ENCODE assay signal across 26 mouse cellular contexts in the genomic region with DNA sequence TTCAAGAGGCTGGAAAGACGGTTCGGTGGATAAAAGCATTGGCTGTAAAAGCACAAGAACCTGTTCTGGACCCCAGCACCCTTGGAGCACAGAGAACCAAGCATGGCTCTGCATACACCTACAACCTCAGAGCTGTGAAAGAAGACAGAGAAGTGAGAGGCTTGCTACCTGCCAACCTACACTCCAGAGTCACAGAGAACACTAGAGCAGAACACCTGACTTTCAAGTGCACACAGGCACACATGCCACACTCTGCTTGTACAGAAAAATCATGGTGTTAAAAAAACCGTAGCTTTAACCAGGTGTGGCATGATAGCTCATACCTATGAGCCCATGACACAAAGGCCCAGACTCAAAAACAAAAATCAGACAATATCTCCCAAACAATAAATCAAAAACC. TPM values are rescaled to one million over a fixed set of nuclear protein-coding genes. Genes with fewer than 3 reads are reported as not detected.
DNase-seq lines count a peak whose midpoint lies in the region; ATAC-seq and TF ChIP-seq lines count a peak whose summit lies in the region.
"Had no signal": no experiment of that assay in that cellular context is flagged by ENCODE, and none has a peak within 500 bp of the region (broad histone marks: within the 10 kb centered on the region; RNA-seq: fewer than 3 reads in every experiment).

No protein-coding gene starts in this region.

- no peak overlapping the region for H3K4me3 ChIP-seq in hindbrain, embryonic 13.5 days
- H3K4me3 ChIP-seq in hindbrain, postnatal 0 days (ENCODE audit: low read length): no peak overlapping the region
- H3K4me3 ChIP-seq in lung, postnatal 0 days (ENCODE audit: low read depth, low read length): no peak overlapping the region
- H3K4me3 ChIP-seq: embryonic facial prominence, embryonic 12.5 days; embryonic facial prominence, embryonic 15.5 days; gastrocnemius, adult 2 months; heart, adult 2 months; heart, embryonic 10.5 days; heart, embryonic 13.5 days had no signal

- H3K9ac ChIP-seq in hindbrain, embryonic 13.5 days: no peak overlapping the region
- H3K9ac ChIP-seq in hindbrain, postnatal 0 days (replicated peaks; ENCODE audit: low read length): no peak overlapping the region
- H3K9ac ChIP-seq in lung, postnatal 0 days (replicated peaks; ENCODE audit: low read depth): no peak overlapping the region
- H3K9ac ChIP-seq: embryonic facial prominence, embryonic 12.5 days; embryonic facial prominence, embryonic 15.5 days; forebrain, postnatal 0 days; heart, embryonic 13.5 days had no signal

- peak overlapping the region; percentile 52; the same call in 1 of the 2 replicates for H3K27ac ChIP-seq in hindbrain, embryonic 13.5 days
- H3K27ac ChIP-seq in hindbrain, postnatal 0 days: no peak overlapping the region
- H3K27ac ChIP-seq in lung, postnatal 0 days (ENCODE audit: low read length): 0 out of 2 replicates have a peak overlapping the region, but pooled peaks have one; percentile 7
- H3K27ac ChIP-seq: embryonic facial prominence, embryonic 12.5 days; embryonic facial prominence, embryonic 15.5 days; gastrocnemius, adult 2 months; heart, adult 2 months; heart, embryonic 10.5 days had no signal

- no peak for TF ChIP-seq CTCF in hindbrain, postnatal 0 days (IDR thresholded peaks at IDR 0.05; ENCODE audit: low read depth)
- no peak for TF ChIP-seq CTCF in lung, postnatal 0 days (IDR thresholded peaks at IDR 0.05)

- no peak for DNase-seq in hindbrain, postnatal 0 days (ENCODE audit: low spot score)
- peak; percentile 67 for DNase-seq in lung, postnatal 0 days (ENCODE audit: low spot score)
- DNase-seq in lung, postnatal 10 days: no peak
- DNase-seq in lung, postnatal 36 days: peak; percentile 57
- no peak for DNase-seq in cerebellum, postnatal 10 days
- DNase-seq: adrenal gland, postnatal 10 days; adrenal gland, postnatal 36 days; B cell, adult 2 months; cerebellum, adult 18-20 months; cerebellum, adult 9-10 months; cerebellum, postnatal 25 days; forebrain, postnatal 0 days; gastrocnemius, adult 2 months; gastrocnemius, postnatal 14 days; heart, adult 2 months; heart, postnatal 14 days; heart, postnatal 4 days had no signal

- 97% methylated on average over 3 of the region's 3 CpGs for WGBS in hindbrain, embryonic 13.5 days
- 95% methylated on average over 3 of the region's 3 CpGs for WGBS in hindbrain, postnatal 0 days
- WGBS in lung, postnatal 0 days: 71% methylated on average over 3 of the region's 3 CpGs

- H3K27me3 ChIP-seq in hindbrain, embryonic 13.5 days: no peaks in the 10 kb centered on the region
- no peaks in the 10 kb centered on the region for H3K27me3 ChIP-seq in hindbrain, postnatal 0 days (ENCODE audit: insufficient read depth, low read length)
- H3K27me3 ChIP-seq in lung, postnatal 0 days (replicated peaks; ENCODE audit: insufficient read depth, low read length): no peaks in the 10 kb centered on the region
- H3K27me3 ChIP-seq: CH12.LX; embryonic facial prominence, embryonic 12.5 days; embryonic facial prominence, embryonic 15.5 days; heart, embryonic 13.5 days; Patski had no signal

- H3K9me3 ChIP-seq in hindbrain, embryonic 13.5 days: no peaks in the 10 kb centered on the region
- H3K9me3 ChIP-seq in hindbrain, postnatal 0 days (ENCODE audit: low read length): no peaks in the 10 kb centered on the region
- no peaks in the 10 kb centered on the region for H3K9me3 ChIP-seq in lung, postnatal 0 days (ENCODE audit: low read length)
- H3K9me3 ChIP-seq: embryonic facial prominence, embryonic 12.5 days; embryonic facial prominence, embryonic 15.5 days; G1E; heart, embryonic 10.5 days; heart, embryonic 13.5 days had no signal

- no peak for ATAC-seq in hindbrain, embryonic 13.5 days (ENCODE audit: low FRiP score)
- no peak for ATAC-seq in hindbrain, postnatal 0 days
- peak; percentile 76 for ATAC-seq in lung, postnatal 0 days
- ATAC-seq: forebrain, embryonic 14.5 days; forebrain, postnatal 0 days; Patski had no signal

- H3K36me3 ChIP-seq in hindbrain, embryonic 13.5 days: peaks cover 6% of the 10 kb centered on the region
- H3K36me3 ChIP-seq in hindbrain, postnatal 0 days (ENCODE audit: insufficient read depth, low read length): no peaks in the 10 kb centered on the region
- no peaks in the 10 kb centered on the region for H3K36me3 ChIP-seq in lung, postnatal 0 days (ENCODE audit: insufficient read depth, low read length)

- peaks cover 84% of the 10 kb centered on the region for H3K4me1 ChIP-seq in hindbrain, embryonic 13.5 days (replicated peaks)
- H3K4me1 ChIP-seq in hindbrain, postnatal 0 days (ENCODE audit: insufficient read depth, low read length): peaks cover 24% of the 10 kb centered on the region
- H3K4me1 ChIP-seq in lung, postnatal 0 days (ENCODE audit: insufficient read depth, low read depth, low read length): peaks cover 30% of the 10 kb centered on the region; the same call in 1 of the 2 replicates

- H3K4me2 ChIP-seq in hindbrain, embryonic 13.5 days: no peak overlapping the region
- H3K4me2 ChIP-seq in hindbrain, postnatal 0 days (ENCODE audit: low read depth, low read length): no peak overlapping the region
- H3K4me2 ChIP-seq in lung, postnatal 0 days (replicated peaks; ENCODE audit: low read depth, low read length): no peak overlapping the region
- H3K4me2 ChIP-seq: embryonic facial prominence, embryonic 12.5 days; embryonic facial prominence, embryonic 15.5 days; heart, embryonic 13.5 days had no signal

- TF ChIP-seq EP300 in lung, postnatal 0 days (IDR thresholded peaks at IDR 0.05): no peak

RNA-seq across cellular contexts. Expression of gene Zfp609, which starts 37.6 kb away (rescaled TPM):
- 9.3 and 9.7 TPM in 2 replicates for polyA plus RNA-seq in hindbrain, embryonic 13.5 days (2015; fragmentation: Nextera tagmentation; extraction: Ambion mirVana)
- 8.9 and 10.2 TPM in 2 replicates for total RNA-seq in hindbrain, postnatal 0 days (2014; rRNA removed)
- polyA plus RNA-seq in hindbrain, postnatal 0 days (2015; fragmentation: Nextera tagmentation; extraction: Ambion mirVana): 4.1 and 5.6 TPM in 2 replicates
- 4.8 and 5.0 TPM in 2 replicates for polyA plus RNA-seq in lung, postnatal 0 days (2015; fragmentation: Nextera tagmentation; extraction: Ambion mirVana)

Comparison
In these comparisons a context has a peak if more than half of its experiments do, and no peak if none do; other contexts are left out.
1. DNase-seq: peak in lung, postnatal 0 days (single experiment) and lung, postnatal 36 days (single experiment); none in hindbrain, postnatal 0 days (single experiment), lung, postnatal 10 days (single experiment) and cerebellum, postnatal 10 days (0 of 2).